Mouse (Mus musculus) kidney, adult 2 months (tissue): ENCODE measurements around the gene Crtc2.

Experiments used
- CTCF ChIP-seq: fragments of 200-500 bp; conservative IDR thresholded peaks from 2 replicates; pipeline ENCODE4 v1.5.1; 2011; ENCODE audit warnings: low read depth, mild to moderate bottlenecking, control low read depth, low read length, moderate library complexity, mixed read lengths; ENCODE audit not compliant: insufficient read depth, insufficient read length
- POLR2A ChIP-seq: fragments of 200-500 bp; IDR thresholded peaks from one replicate; pipeline ENCODE4 v1.6.1; 2011; ENCODE audit warnings: low read depth, low read length, control low read depth

DNA sequence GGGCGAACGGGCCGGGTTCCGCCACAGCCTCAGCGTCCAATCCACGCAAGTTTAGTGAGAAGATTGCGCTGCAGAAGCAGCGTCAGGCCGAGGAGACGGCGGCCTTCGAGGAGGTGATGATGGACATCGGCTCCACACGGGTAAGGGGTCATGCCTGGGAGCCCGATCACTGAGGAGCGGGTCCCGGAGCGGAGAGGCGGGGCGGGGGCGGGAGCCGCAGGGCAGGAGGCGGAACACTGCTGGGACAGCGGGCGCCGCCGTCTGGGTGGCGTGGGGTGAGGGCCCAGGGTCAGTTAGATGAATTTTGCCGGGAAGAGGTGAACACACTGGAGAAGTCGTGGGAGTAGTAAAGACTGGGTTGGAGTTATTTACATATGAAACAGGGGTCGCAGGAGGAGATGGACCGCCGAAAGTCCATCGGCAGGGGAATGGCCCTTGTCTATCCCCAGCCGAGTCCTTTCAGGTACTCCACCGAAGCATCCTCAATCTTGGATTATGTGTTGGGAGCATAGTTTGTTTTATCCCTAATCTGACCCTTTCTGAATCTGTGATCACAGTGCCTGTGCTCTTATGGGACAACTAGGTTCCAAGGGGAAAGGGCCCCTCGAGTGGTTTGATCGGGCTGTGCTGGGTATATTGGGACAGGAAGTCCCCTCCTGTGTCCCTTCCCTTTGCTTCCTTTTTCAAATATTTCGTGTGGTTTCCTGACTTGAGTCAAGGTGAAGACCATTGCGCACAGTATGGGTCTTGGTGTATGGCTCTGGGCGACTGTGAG, 643 bp downstream of the Crtc2 start:
- TF ChIP-seq POLR2A (no peak), CTCF (0 out of 2 replicates have a peak, but pooled peaks have one; percentile 3)
